Mouse (Mus musculus): ENCODE measurements around the gene Ffar3. TPM values are rescaled to one million over a fixed set of nuclear protein-coding genes. Genes with fewer than 3 reads are reported as not detected.

The Ffar3 gene
- polyA plus RNA-seq, 1 experiment = not detected

DNA sequence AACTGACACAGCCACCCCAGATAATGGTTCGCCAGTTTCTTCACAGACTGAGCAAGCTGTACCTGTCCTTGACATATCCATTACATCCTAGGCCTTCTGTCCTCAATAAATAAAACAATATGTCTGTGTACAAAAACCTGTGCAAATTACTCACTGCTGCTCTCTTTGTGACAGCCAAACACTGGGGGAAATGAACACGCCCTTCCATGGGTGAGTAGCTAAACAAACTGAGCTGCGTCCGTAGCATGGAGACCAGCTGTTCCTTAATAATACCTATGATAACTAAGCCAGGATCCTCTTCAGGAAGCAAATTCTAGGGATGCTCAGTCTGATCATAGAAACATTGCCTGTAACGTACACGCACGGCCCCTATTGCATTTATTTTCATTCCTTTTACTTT is 32.8 kb upstream of the Ffar3 start:
- Histone ChIP-seq H3K4me1 (ENCODE audit: control insufficient read depth, insufficient read depth, low read length) (peaks cover 2% of the 10 kb centered on the region), H3K9ac (ENCODE audit: low read depth, poor library complexity, severe bottlenecking) (no peak overlapping the region), H3K9me3 (replicated peaks; ENCODE audit: control insufficient read depth, insufficient read depth, low read length, poor library complexity, severe bottlenecking) (no peaks in the 10 kb centered on the region), H3K27me3 (ENCODE audit: control insufficient read depth, insufficient read depth, low read length, poor library complexity, severe bottlenecking) (no peaks in the 10 kb centered on the region), H3K4me3 (ENCODE audit: low read depth, low read length) (no peak overlapping the region), H3K36me3 (ENCODE audit: control insufficient read depth, insufficient read depth, low read length, poor library complexity, severe bottlenecking) (no peaks in the 10 kb centered on the region), H3K27ac (ENCODE audit: insufficient read depth, low read length) (no peak overlapping the region)
- TF ChIP-seq CTCF (IDR thresholded peaks at IDR 0.05; ENCODE audit: low read depth, low read length) = no peak
- TF ChIP-seq EP300 (IDR thresholded peaks at IDR 0.05; ENCODE audit: insufficient read depth, low read depth, low read length) = no peak
- no peak for TF ChIP-seq POLR2A (IDR thresholded peaks at IDR 0.05; ENCODE audit: insufficient read depth, low read length)

DNA sequence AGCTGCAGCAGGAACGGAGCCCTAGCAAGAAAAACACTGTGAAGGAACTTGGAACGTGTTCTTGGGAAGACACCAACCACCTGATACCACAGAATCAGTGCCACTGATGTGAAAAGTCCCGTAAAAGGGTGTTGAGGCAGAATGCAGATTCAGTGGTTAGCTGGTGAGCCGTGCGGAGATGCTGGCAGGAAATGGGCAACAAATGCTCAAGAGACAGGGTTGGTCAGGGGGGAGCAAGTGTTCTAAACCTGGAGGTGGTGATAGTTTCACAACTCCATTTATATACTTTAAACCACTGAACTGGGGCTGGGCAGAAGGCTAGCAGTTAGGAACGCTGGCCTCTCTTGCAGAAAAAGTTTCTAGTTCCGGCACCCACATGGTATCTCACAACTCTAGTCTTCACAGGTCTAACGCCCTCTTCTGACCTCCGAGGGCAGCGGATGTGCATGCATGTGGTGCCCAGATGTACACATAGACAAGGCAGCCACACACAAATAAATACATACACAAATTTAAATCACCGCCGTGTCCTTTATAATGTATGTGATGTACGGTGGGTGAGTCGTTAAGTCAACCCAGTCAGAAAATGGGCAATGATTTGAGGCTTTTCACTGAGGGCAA is 31.7 kb upstream of the Ffar3 start:
- no peak overlapping the region for H3K27ac ChIP-seq (ENCODE audit: insufficient read depth, low read length)
- no peak overlapping the region for H3K4me3 ChIP-seq (ENCODE audit: low read depth, low read length)
- H3K36me3 ChIP-seq (ENCODE audit: control insufficient read depth, insufficient read depth, low read length, poor library complexity, severe bottlenecking) = no peaks in the 10 kb centered on the region
- H3K9me3 ChIP-seq (replicated peaks; ENCODE audit: control insufficient read depth, insufficient read depth, low read length, poor library complexity, severe bottlenecking) = no peaks in the 10 kb centered on the region
- H3K4me1 ChIP-seq (ENCODE audit: control insufficient read depth, insufficient read depth, low read length) = no peaks in the 10 kb centered on the region
- TF ChIP-seq POLR2A (IDR thresholded peaks at IDR 0.05; ENCODE audit: insufficient read depth, low read length) (no peak), CTCF (IDR thresholded peaks at IDR 0.05; ENCODE audit: low read depth, low read length) (no peak), EP300 (IDR thresholded peaks at IDR 0.05; ENCODE audit: insufficient read depth, low read depth, low read length) (no peak)
- H3K27me3 ChIP-seq (ENCODE audit: control insufficient read depth, insufficient read depth, low read length, poor library complexity, severe bottlenecking) = no peaks in the 10 kb centered on the region
- H3K9ac ChIP-seq (ENCODE audit: low read depth, poor library complexity, severe bottlenecking) = no peak overlapping the region

DNA sequence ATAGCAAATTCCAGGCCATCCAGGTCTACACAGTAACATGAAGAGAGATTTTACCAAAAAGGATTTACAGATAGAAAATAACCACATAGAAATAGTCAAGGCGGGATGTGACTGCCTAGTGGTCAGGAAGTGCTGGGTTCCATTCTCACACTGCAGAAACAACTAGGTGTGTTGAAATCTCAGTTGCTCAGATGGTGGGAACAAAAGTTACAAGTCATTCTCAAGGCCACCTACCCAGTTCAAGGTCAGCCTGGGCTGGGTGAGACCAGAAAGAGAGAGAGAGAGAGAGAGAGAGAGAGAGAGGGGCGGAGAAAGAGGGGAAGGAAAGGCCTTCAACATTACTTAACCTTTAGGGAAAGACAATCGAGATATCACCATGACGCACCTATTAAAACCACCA is 30.9 kb upstream of the Ffar3 start:
- no peak overlapping the region for H3K9ac ChIP-seq (ENCODE audit: low read depth, poor library complexity, severe bottlenecking)
- no peak overlapping the region for H3K4me3 ChIP-seq (ENCODE audit: low read depth, low read length)
- H3K27ac ChIP-seq (ENCODE audit: insufficient read depth, low read length) = no peak overlapping the region
- no peaks in the 10 kb centered on the region for H3K4me1 ChIP-seq (ENCODE audit: control insufficient read depth, insufficient read depth, low read length)
- no peak for TF ChIP-seq EP300 (IDR thresholded peaks at IDR 0.05; ENCODE audit: insufficient read depth, low read depth, low read length)
- TF ChIP-seq CTCF (IDR thresholded peaks at IDR 0.05; ENCODE audit: low read depth, low read length) = no peak
- no peak for TF ChIP-seq POLR2A (IDR thresholded peaks at IDR 0.05; ENCODE audit: insufficient read depth, low read length)
- no peaks in the 10 kb centered on the region for H3K36me3 ChIP-seq (ENCODE audit: control insufficient read depth, insufficient read depth, low read length, poor library complexity, severe bottlenecking)
- no peaks in the 10 kb centered on the region for H3K27me3 ChIP-seq (ENCODE audit: control insufficient read depth, insufficient read depth, low read length, poor library complexity, severe bottlenecking)
- H3K9me3 ChIP-seq (replicated peaks; ENCODE audit: control insufficient read depth, insufficient read depth, low read length, poor library complexity, severe bottlenecking) = no peaks in the 10 kb centered on the region

DNA sequence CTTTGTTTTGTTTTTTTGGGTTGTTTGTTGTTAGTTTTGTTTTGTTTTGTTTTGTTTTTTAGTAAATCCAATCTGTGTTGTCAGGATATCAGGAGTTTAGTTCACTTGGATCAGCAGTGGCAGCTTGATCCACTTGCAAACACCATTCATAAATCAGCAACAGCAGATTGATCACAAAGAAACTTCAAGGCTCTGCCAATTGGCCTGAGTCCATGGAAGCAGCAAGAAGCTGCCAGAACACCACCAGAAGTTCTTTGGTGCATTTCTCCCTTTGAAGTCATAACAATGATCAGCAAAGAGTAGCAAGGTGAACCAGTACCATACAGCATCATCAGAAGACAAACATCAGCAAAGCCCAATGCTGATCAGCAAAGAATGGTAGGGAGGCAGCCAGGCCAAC is 28.1 kb upstream of the Ffar3 start:
- Histone ChIP-seq H3K27me3 (ENCODE audit: control insufficient read depth, insufficient read depth, low read length, poor library complexity, severe bottlenecking) (no peaks in the 10 kb centered on the region), H3K9ac (ENCODE audit: low read depth, poor library complexity, severe bottlenecking) (no peak overlapping the region), H3K9me3 (replicated peaks; ENCODE audit: control insufficient read depth, insufficient read depth, low read length, poor library complexity, severe bottlenecking) (no peaks in the 10 kb centered on the region), H3K4me1 (ENCODE audit: control insufficient read depth, insufficient read depth, low read length) (no peaks in the 10 kb centered on the region), H3K36me3 (ENCODE audit: control insufficient read depth, insufficient read depth, low read length, poor library complexity, severe bottlenecking) (no peaks in the 10 kb centered on the region), H3K27ac (ENCODE audit: insufficient read depth, low read length) (no peak overlapping the region), H3K4me3 (ENCODE audit: low read depth, low read length) (no peak overlapping the region)
- TF ChIP-seq EP300 (IDR thresholded peaks at IDR 0.05; ENCODE audit: insufficient read depth, low read depth, low read length) = no peak
- no peak for TF ChIP-seq CTCF (IDR thresholded peaks at IDR 0.05; ENCODE audit: low read depth, low read length)
- TF ChIP-seq POLR2A (IDR thresholded peaks at IDR 0.05; ENCODE audit: insufficient read depth, low read length) = no peak

DNA sequence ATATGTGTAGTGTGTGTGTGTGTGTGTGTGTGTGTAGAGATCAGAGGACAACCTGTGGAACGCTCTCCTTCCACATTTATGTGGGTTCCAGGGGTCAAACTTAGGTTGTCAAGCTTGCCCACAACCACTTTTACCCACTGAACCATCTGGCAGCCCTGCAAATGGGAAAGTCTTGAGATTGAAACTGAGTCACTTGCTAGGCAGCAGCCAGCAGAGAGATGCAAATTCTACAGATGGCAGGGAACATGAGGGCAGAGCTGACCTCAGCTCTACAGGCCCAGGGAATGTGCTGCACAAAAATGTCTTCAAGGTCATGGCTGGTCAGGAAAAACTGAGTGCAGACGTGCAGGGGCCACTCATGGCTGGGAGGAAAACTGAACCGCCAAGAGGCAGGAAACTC is 25.4 kb upstream of the Ffar3 start:
- H3K9me3 ChIP-seq (replicated peaks; ENCODE audit: control insufficient read depth, insufficient read depth, low read length, poor library complexity, severe bottlenecking) = no peaks in the 10 kb centered on the region
- no peaks in the 10 kb centered on the region for H3K4me1 ChIP-seq (ENCODE audit: control insufficient read depth, insufficient read depth, low read length)
- no peak overlapping the region for H3K9ac ChIP-seq (ENCODE audit: low read depth, poor library complexity, severe bottlenecking)
- no peak overlapping the region for H3K4me3 ChIP-seq (ENCODE audit: low read depth, low read length)
- TF ChIP-seq POLR2A (IDR thresholded peaks at IDR 0.05; ENCODE audit: insufficient read depth, low read length) = no peak
- no peak for TF ChIP-seq EP300 (IDR thresholded peaks at IDR 0.05; ENCODE audit: insufficient read depth, low read depth, low read length)
- TF ChIP-seq CTCF (IDR thresholded peaks at IDR 0.05; ENCODE audit: low read depth, low read length) = no peak
- H3K27me3 ChIP-seq (ENCODE audit: control insufficient read depth, insufficient read depth, low read length, poor library complexity, severe bottlenecking) = no peaks in the 10 kb centered on the region
- H3K27ac ChIP-seq (ENCODE audit: insufficient read depth, low read length) = no peak overlapping the region
- H3K36me3 ChIP-seq (ENCODE audit: control insufficient read depth, insufficient read depth, low read length, poor library complexity, severe bottlenecking) = no peaks in the 10 kb centered on the region

DNA sequence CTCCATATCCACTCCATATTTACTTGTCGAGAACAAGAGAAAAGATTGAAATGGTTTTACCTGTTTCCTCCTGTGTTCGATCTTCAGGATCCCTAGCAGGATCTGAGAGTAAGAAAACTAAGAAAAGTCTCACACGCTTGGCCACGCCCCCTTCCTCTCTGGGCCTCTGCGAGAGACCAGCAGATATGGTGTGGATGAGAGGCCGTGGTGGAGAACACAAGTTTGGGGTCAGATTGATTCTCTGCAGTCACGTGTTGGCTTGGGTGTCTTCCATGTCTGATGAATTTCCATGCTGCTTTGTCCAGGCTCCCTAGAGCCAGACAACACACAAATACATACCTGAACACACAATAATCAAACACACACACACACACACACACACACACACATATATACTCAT is 24.2 kb upstream of the Ffar3 start, which contains the start of gene Cd22:
Cd22 (minus strand) TSS at position 167 of the 400 bp plus-strand sequence.
- no peaks in the 10 kb centered on the region for H3K4me1 ChIP-seq (ENCODE audit: control insufficient read depth, insufficient read depth, low read length)
- H3K27ac ChIP-seq (ENCODE audit: insufficient read depth, low read length) = no peak within 1 kb of the TSS
- H3K4me3 ChIP-seq (ENCODE audit: low read depth, low read length) = no peak within 1 kb of the TSS
- TF ChIP-seq CTCF (IDR thresholded peaks at IDR 0.05; ENCODE audit: low read depth, low read length) (no peak), POLR2A (IDR thresholded peaks at IDR 0.05; ENCODE audit: insufficient read depth, low read length) (no peak), EP300 (IDR thresholded peaks at IDR 0.05; ENCODE audit: insufficient read depth, low read depth, low read length) (no peak)
- no peaks in the 10 kb centered on the region for H3K9me3 ChIP-seq (replicated peaks; ENCODE audit: control insufficient read depth, insufficient read depth, low read length, poor library complexity, severe bottlenecking)
- no peaks in the 10 kb centered on the region for H3K36me3 ChIP-seq (ENCODE audit: control insufficient read depth, insufficient read depth, low read length, poor library complexity, severe bottlenecking)
- no peak within 1 kb of the TSS for H3K9ac ChIP-seq (ENCODE audit: low read depth, poor library complexity, severe bottlenecking)
- H3K27me3 ChIP-seq (ENCODE audit: control insufficient read depth, insufficient read depth, low read length, poor library complexity, severe bottlenecking) = no peaks in the 10 kb centered on the region

Data from ES-Bruce4 (cell line).